ENCODE assay signal across 8 mouse cellular contexts in genomic region chr17:23598582-23599552, GRCm38 (mm10). TPM values are rescaled to one million over a fixed set of nuclear protein-coding genes. Genes with fewer than 3 reads are reported as not detected.
A peak's percentile ranks its signal among the peaks of the same experiment; 100 is the strongest.
DNase-seq lines count a peak whose midpoint lies in the region; ATAC-seq lines count a peak whose summit lies in the region.

Gene Zfp13 (minus strand): TSS chr17:23599487.

- peak within 1 kb of the TSS; percentile 86 for H3K4me2 ChIP-seq in lung, embryonic 16.5 days (ENCODE audit: low read depth, low read length)

- peak within 1 kb of the TSS; percentile 83 for H3K9ac ChIP-seq in lung, embryonic 16.5 days (ENCODE audit: low read length)

- 5% methylated on average over 31 of the region's 31 CpGs for WGBS in lung, embryonic 16.5 days

- peaks cover 12% of the 10 kb centered on the region for H3K4me1 ChIP-seq in lung, embryonic 16.5 days (replicated peaks; ENCODE audit: control insufficient read depth, insufficient read depth, low read length)

- no peaks in the 10 kb centered on the region for H3K36me3 ChIP-seq in lung, embryonic 16.5 days (ENCODE audit: control insufficient read depth, insufficient read depth, low read length)

- ATAC-seq in hematopoietic stem cell, adult 5-6 weeks (replicated peaks in 1 of 2; ENCODE audit: insufficient read depth in 1 of 2, low FRiP score in 2 of 2, low TSS enrichment in 1 of 2, low read depth in 1 of 2, poor library complexity in 2 of 2, severe bottlenecking in 2 of 2): peak; percentile 96
- peak; percentile 97 for ATAC-seq in lung, embryonic 16.5 days (ENCODE audit: low read depth)

- no peaks in the 10 kb centered on the region for H3K27me3 ChIP-seq in lung, embryonic 16.5 days (ENCODE audit: control insufficient read depth, insufficient read depth, low read depth, low read length)

- H3K4me3 ChIP-seq in lung, embryonic 16.5 days (ENCODE audit: low read length): peak within 1 kb of the TSS; percentile 56

- DNase-seq in MEL-GATA-1-ER (ENCODE audit: extremely low read depth, low read depth): peak; percentile 97
- peak; percentile 56 for DNase-seq in cerebellum, adult 8-10 months
- peak; percentile 93 for DNase-seq in forelimb bud, embryonic 11.5 days (ENCODE audit: low read depth, low spot score)
- peak; percentile 46 for DNase-seq in layer of hippocampus, adult 9-10 months (ENCODE audit: low spot score)
- peak; percentile 66 for DNase-seq in ovary, postnatal 10 days (ENCODE audit: low spot score)
- DNase-seq in thymus, postnatal 14 days: peak; percentile 95

- H3K9me3 ChIP-seq in lung, embryonic 16.5 days (ENCODE audit: control insufficient read depth, low read length): no peaks in the 10 kb centered on the region

- H3K27ac ChIP-seq in lung, embryonic 16.5 days (ENCODE audit: low read length): peak within 1 kb of the TSS; percentile 96

RNA-seq across cellular contexts. Expression of gene Zfp13, which starts in this region (rescaled TPM):
- total RNA-seq in hematopoietic stem cell, adult 5-6 weeks (2017): 0.25 TPM in 1 of 2 replicates, not detected in the other
- 12.9 TPM in 2 replicates for polyA plus RNA-seq in lung, embryonic 16.5 days (2015; fragmentation: Nextera tagmentation; extraction: Ambion mirVana)

Comparison
In these comparisons a context has a peak if more than half of its experiments do, and no peak if none do; other contexts are left out.
1. Peak in every context shown above with its lines: DNase-seq, ATAC-seq, H3K4me3 ChIP-seq and H3K27ac ChIP-seq.
2. Peak in ATAC-seq in hematopoietic stem cell, adult 5-6 weeks; RNA of the gene not detected or under 1 TPM.
3. DNase-seq: peak in every context shown above with its lines; median percentile 97 in MEL-GATA-1-ER; 95 in thymus, postnatal 14 days; 93 in forelimb bud, embryonic 11.5 days; 66 in ovary, postnatal 10 days; 56 in cerebellum, adult 8-10 months; 46 in layer of hippocampus, adult 9-10 months.